Mouse (Mus musculus) midbrain, embryonic 14.5 days (tissue): ENCODE measurements around the gene Spta1. TPM values are rescaled to one million over a fixed set of nuclear protein-coding genes. Genes with fewer than 3 reads are reported as not detected.

Experiments
- ATAC-seq: fragments of 200-750 bp; cut with Nextera tagmentation; 2 replicates; pipeline ENCODE4 v1.8.0; 2017; ENCODE audit warnings: moderate number of reproducible peaks, moderate library complexity; ENCODE audit not compliant: low FRiP score, low TSS enrichment
- DNase-seq: peaks from one replicate; pipeline ENCODE4 v3.0.0-alpha.2; 2015
- H3K27ac ChIP-seq: fragments of 300-500 bp; sonication (generic); replicated peaks from 2 replicates; pipeline ENCODE4 v1.5.1; 2014; ENCODE audit warnings: mild to moderate bottlenecking, low read depth, low read length, moderate library complexity
- H3K27me3 ChIP-seq: fragments of 300-500 bp; sonication (generic); 2 replicates; pipeline ENCODE4 v1.6.1; 2014; ENCODE audit warnings: low read length, control low read depth, mixed read lengths; ENCODE audit not compliant: control insufficient read depth, insufficient read depth
- H3K36me3 ChIP-seq: fragments of 300-500 bp; sonication (generic); 2 replicates; pipeline ENCODE4 v1.6.1; 2014; ENCODE audit warnings: low read length, control low read depth; ENCODE audit not compliant: control insufficient read depth, insufficient read depth
- H3K4me1 ChIP-seq: fragments of 300-500 bp; sonication (generic); 2 replicates; pipeline ENCODE4 v1.6.1; 2014; ENCODE audit warnings: mild to moderate bottlenecking, antibody characterized with exemption, low read length, control low read depth; ENCODE audit not compliant: control insufficient read depth, insufficient read depth
- H3K4me2 ChIP-seq: fragments of 300-500 bp; sonication (generic); 2 replicates; pipeline ENCODE4 v1.6.1; 2014; ENCODE audit warnings: mild to moderate bottlenecking, low read length, moderate library complexity
- H3K4me3 ChIP-seq: fragments of 300-500 bp; sonication (generic); replicated peaks from 2 replicates; pipeline ENCODE4 v1.5.1; 2014; ENCODE audit warnings: low read depth, low read length
- H3K9ac ChIP-seq: fragments of 300-500 bp; sonication (generic); replicated peaks from 2 replicates; pipeline ENCODE4 v1.6.1; 2014; ENCODE audit warnings: mild to moderate bottlenecking, low read length, moderate library complexity
- H3K9me3 ChIP-seq: fragments of 300-500 bp; sonication (generic); 2 replicates; pipeline ENCODE4 v1.6.1; 2016; ENCODE audit warnings: low read length, control low read depth, mixed read lengths; ENCODE audit not compliant: control insufficient read depth
- WGBS: fragments of 180-500 bp; shearing (Covaris S2); extraction: QIAGEN DNeasy Blood & Tissue Kit; methylation state at CpG from one replicate; pipeline ENCODE4 v1.1.7; 2014; 5-methylcytosine and 5-hydroxymethylcytosine counted together
- polyA plus RNA-seq: library from polyadenylated mRNA; unstranded; fragments of >200 nt; fragmentation: Nextera tagmentation; extraction: Ambion mirVana; gene quantifications from 2 replicates; pipeline ENCODE4 v1.2.1, GENCODE M21; 2014

Gene Spta1
- polyA plus RNA-seq, 1 experiment from 2014 or later: 0.16 TPM

GRCm38 (mm10) chr1:174239916-174240315 lies 67.3 kb downstream of the Spta1 start:
- Histone ChIP-seq H3K4me3 (no peak overlapping the region), H3K4me2 (no peak overlapping the region), H3K9me3 (no peaks in the 10 kb centered on the region), H3K36me3 (no peaks in the 10 kb centered on the region), H3K4me1 (no peaks in the 10 kb centered on the region), H3K9ac (no peak overlapping the region), H3K27me3 (no peaks in the 10 kb centered on the region), H3K27ac (no peak overlapping the region)
- DNase-seq (no peak), ATAC-seq (no peak)
- 89% methylated on average over 4 of the region's 4 CpGs for WGBS

DNA sequence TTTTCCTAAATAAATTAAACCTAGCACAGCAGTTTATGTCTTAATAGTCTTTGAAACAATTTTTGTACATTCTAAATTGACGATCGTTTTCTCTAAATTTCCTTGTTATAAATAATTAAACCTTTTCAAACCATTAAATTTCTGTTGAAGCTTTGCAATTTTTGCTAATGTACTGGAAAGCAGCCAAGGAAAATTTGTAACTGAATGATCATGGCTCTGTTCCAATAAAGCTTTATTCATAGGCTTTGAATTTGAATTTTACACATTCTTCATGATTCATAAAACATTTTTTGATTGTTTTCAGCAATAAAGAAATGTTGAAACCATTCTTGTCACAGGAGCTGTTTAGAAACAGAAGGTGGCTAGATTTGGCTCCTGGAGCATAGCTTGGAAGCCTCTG lies 72.0 kb downstream of the Spta1 start:
- ATAC-seq: no peak
- peak; percentile 16 for DNase-seq
- H3K4me2 ChIP-seq: no peak overlapping the region
- no peaks in the 10 kb centered on the region for H3K27me3 ChIP-seq
- no peaks in the 10 kb centered on the region for H3K4me1 ChIP-seq
- no peak overlapping the region for H3K4me3 ChIP-seq
- H3K27ac ChIP-seq: no peak overlapping the region
- H3K36me3 ChIP-seq: no peaks in the 10 kb centered on the region
- H3K9me3 ChIP-seq: no peaks in the 10 kb centered on the region
- no peak overlapping the region for H3K9ac ChIP-seq
- WGBS: 87% methylated on average over 2 of the region's 2 CpGs

GRCm38 (mm10) chr1:174246080-174246479 lies 73.5 kb downstream of the Spta1 start:
- DNase-seq (no peak), ATAC-seq (no peak)
- Histone ChIP-seq H3K4me1 (no peaks in the 10 kb centered on the region), H3K27me3 (no peaks in the 10 kb centered on the region), H3K9ac (no peak overlapping the region), H3K9me3 (no peaks in the 10 kb centered on the region), H3K36me3 (no peaks in the 10 kb centered on the region), H3K4me2 (no peak overlapping the region), H3K4me3 (no peak overlapping the region), H3K27ac (no peak overlapping the region)
- 93% methylated on average over 1 of the region's 1 CpGs for WGBS

GRCm38 (mm10) chr1:174247170-174247569 lies 74.6 kb downstream of the Spta1 start:
- Histone ChIP-seq H3K4me3 (no peak overlapping the region), H3K4me2 (no peak overlapping the region), H3K27me3 (no peaks in the 10 kb centered on the region), H3K4me1 (no peaks in the 10 kb centered on the region), H3K36me3 (no peaks in the 10 kb centered on the region), H3K27ac (no peak overlapping the region), H3K9ac (no peak overlapping the region), H3K9me3 (no peaks in the 10 kb centered on the region)
- ATAC-seq (no peak), DNase-seq (no peak)
- 80% methylated on average over 6 of the region's 6 CpGs for WGBS

- no peak overlapping the region for H3K27ac ChIP-seq
- H3K9ac ChIP-seq: no peak overlapping the region
- whole genome bisulfite sequencing: 94% methylated on average over 2 of the region's 2 CpGs
- H3K4me3 ChIP-seq: no peak overlapping the region
- ATAC-seq (no peak), DNase-seq (no peak)
- H3K4me2 ChIP-seq: no peak overlapping the region
- no peaks in the 10 kb centered on the region for H3K27me3 ChIP-seq
- H3K9me3 ChIP-seq: no peaks in the 10 kb centered on the region
- H3K36me3 ChIP-seq: no peaks in the 10 kb centered on the region
- H3K4me1 ChIP-seq: no peaks in the 10 kb centered on the region
Observed at GRCm38 (mm10) chr1:174250376-174250775, 77.8 kb downstream of the Spta1 start.

DNA sequence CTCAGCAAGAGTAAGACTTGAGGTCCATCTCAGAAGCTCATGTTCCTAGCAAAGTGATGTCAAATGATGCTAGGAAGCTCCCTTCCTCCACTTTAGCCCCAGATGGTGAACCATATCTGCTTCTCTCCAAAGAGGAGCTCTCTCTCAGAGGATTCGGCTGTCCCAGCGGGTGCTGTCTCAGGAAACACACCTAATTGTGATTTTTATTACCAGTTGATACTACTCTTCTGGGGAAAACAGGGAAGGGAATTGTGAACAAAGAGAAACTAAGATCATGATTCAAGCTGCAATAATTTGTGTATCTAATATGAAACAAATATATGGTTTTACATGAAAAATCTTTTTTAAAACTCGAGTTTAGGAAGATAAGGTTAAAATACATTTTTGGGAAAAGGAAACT lies 79.4 kb downstream of the Spta1 start, which contains the start of gene Olfr419:
Olfr419 (minus strand) TSS at position 101 of the 400 bp plus-strand sequence.
- Histone ChIP-seq H3K4me3 (no peak within 1 kb of the TSS), H3K36me3 (no peaks in the 10 kb centered on the region), H3K27me3 (no peaks in the 10 kb centered on the region), H3K27ac (no peak within 1 kb of the TSS), H3K9ac (no peak within 1 kb of the TSS), H3K4me1 (no peaks in the 10 kb centered on the region), H3K9me3 (no peaks in the 10 kb centered on the region), H3K4me2 (no peak within 1 kb of the TSS)
- no peak for DNase-seq
- WGBS: 88% methylated on average over 3 of the region's 3 CpGs
- no peak for ATAC-seq

DNA sequence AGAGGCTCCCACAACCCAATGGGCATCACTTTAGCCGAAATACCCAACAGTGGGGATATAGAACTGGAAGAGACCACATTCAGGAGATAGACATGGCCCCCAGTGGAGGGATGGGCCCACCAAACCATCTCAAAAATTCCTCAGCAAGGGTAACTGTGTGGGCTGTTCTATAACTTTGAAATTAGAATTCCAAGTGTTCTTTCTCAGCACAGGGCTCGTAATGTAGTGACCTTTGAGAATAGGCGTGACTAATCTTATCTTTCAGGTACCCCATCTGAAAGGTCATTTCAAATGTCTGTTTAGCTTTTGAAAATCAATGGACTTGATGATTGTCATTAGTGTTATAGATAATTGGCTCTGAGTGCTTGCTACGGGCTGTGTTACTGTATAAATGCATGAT lies 95.2 kb downstream of the Spta1 start:
- ATAC-seq: no peak
- 80% methylated on average over 4 of the region's 4 CpGs for WGBS

DNA sequence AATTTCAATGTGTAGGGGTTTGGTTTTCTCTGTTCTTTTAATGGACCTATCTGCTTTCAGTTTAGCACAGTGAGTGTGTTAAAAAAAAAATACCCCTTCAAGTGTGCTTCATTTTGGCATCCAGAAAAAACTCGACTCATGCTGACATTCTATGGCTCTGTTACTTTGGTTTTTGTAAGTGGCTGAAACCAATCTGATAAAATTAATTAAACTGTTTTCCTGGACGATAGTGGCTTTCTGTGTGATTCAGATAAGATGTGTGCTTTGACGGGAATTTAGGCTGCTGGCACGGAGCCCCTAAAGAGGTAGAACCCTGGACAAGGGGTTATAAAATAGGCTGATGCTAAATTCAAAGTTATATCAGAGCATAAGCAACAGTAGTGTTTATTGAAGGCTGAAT lies 96.6 kb downstream of the Spta1 start:
- H3K9me3 ChIP-seq: no peaks in the 10 kb centered on the region
- H3K4me1 ChIP-seq: no peaks in the 10 kb centered on the region
- DNase-seq (no peak), ATAC-seq (no peak)
- H3K4me2 ChIP-seq: no peak overlapping the region
- H3K36me3 ChIP-seq: no peaks in the 10 kb centered on the region
- H3K4me3 ChIP-seq: no peak overlapping the region
- WGBS: 81% methylated on average over 4 of the region's 4 CpGs
- no peak overlapping the region for H3K9ac ChIP-seq
- H3K27ac ChIP-seq: no peak overlapping the region
- H3K27me3 ChIP-seq: no peaks in the 10 kb centered on the region

More for the DNA sequence above, 95.2 kb downstream of the Spta1 start:
- Histone ChIP-seq H3K9ac (no peak overlapping the region), H3K27ac (no peak overlapping the region), H3K27me3 (no peaks in the 10 kb centered on the region), H3K36me3 (no peaks in the 10 kb centered on the region), H3K4me3 (no peak overlapping the region), H3K4me2 (no peak overlapping the region), H3K9me3 (no peaks in the 10 kb centered on the region), H3K4me1 (no peaks in the 10 kb centered on the region)
- no peak for DNase-seq

DNA sequence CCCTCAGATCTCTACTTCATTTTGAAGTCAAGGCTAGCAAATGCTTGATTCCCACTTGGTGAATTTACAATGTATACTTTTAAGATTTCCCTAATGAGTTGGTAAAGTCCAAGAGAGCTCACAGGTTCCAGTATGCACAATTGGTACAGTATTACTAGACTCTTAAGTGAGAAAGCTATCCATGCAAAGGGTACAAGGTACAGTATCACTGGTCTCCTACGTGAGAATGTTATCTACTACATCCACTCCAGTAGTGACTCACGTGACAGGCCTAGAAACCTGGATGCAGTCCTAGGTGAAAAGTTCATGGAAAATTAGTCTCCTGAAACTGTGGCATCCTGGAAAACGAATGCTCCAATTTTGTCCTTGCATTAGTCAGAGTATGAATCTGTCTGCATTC lies 98.1 kb downstream of the Spta1 start:
- ATAC-seq: no peak

More for the DNA sequence above, 98.1 kb downstream of the Spta1 start:
- no peak overlapping the region for H3K27ac ChIP-seq
- no peak for DNase-seq
- H3K4me1 ChIP-seq: no peaks in the 10 kb centered on the region
- no peaks in the 10 kb centered on the region for H3K27me3 ChIP-seq
- H3K4me3 ChIP-seq: no peak overlapping the region
- H3K9ac ChIP-seq: no peak overlapping the region
- no peak overlapping the region for H3K4me2 ChIP-seq
- no peaks in the 10 kb centered on the region for H3K36me3 ChIP-seq
- 92% methylated on average over 3 of the region's 3 CpGs for WGBS
- no peaks in the 10 kb centered on the region for H3K9me3 ChIP-seq
